Mouse (Mus musculus): Measurements from ENCODE around the gene Hnrnph2. TPM values are rescaled to one million over a fixed set of nuclear protein-coding genes. Genes with fewer than 3 reads are reported as not detected.
A peak's percentile ranks its signal among the peaks of the same experiment; 100 is the strongest.

Gene Hnrnph2
- polyA plus RNA-seq, 1 experiment from 2014 or later, result 55.7 TPM

DNA sequence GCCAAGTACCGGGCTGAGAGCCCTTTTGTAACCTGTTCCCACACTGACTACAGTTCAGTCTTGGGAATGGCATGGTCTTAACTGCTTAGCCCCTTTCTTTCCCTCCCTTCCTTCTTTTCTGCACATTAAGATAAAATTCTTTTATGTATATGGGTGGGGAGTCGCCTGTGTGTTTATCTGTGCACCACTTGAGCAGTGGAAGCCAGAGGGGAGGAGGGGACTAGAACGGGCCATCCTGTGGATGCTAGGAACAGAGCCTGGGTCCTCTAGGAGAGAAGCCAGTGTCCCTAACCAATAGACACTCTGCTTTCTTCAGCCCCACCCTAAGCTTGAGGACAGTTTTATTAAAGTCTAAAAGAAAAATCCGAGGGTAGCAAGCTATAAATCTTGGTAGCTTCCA lies 10.0 kb downstream of the Hnrnph2 start:
- Histone ChIP-seq H3K27ac (ENCODE audit: low read depth) (no peak overlapping the region), H3K4me3 (ENCODE audit: low read depth, low read length) (no peak overlapping the region), H3K9me3 (ENCODE audit: low read length) (no peaks in the 10 kb centered on the region), H3K4me2 (ENCODE audit: low read depth, low read length) (no peak overlapping the region), H3K27me3 (ENCODE audit: insufficient read depth, low read length) (no peaks in the 10 kb centered on the region), H3K36me3 (replicated peaks; ENCODE audit: insufficient read depth, low read length) (no peaks in the 10 kb centered on the region; the same call in 1 of the 2 replicates), H3K9ac (replicated peaks) (no peak overlapping the region), H3K4me1 (ENCODE audit: insufficient read depth) (0 out of 2 replicates have a peak, but pooled peaks cover 2% of the 10 kb centered on the region)
- TF ChIP-seq EP300 (IDR thresholded peaks at IDR 0.05; ENCODE audit: low read depth), result no peak
- no peak for TF ChIP-seq CTCF (IDR thresholded peaks at IDR 0.05; ENCODE audit: low read depth)
- WGBS (ENCODE audit: insufficient replicate concordance), result 51% methylated on average over 4 of the region's 4 CpGs
- DNase-seq (no peak), ATAC-seq (no peak)

DNA sequence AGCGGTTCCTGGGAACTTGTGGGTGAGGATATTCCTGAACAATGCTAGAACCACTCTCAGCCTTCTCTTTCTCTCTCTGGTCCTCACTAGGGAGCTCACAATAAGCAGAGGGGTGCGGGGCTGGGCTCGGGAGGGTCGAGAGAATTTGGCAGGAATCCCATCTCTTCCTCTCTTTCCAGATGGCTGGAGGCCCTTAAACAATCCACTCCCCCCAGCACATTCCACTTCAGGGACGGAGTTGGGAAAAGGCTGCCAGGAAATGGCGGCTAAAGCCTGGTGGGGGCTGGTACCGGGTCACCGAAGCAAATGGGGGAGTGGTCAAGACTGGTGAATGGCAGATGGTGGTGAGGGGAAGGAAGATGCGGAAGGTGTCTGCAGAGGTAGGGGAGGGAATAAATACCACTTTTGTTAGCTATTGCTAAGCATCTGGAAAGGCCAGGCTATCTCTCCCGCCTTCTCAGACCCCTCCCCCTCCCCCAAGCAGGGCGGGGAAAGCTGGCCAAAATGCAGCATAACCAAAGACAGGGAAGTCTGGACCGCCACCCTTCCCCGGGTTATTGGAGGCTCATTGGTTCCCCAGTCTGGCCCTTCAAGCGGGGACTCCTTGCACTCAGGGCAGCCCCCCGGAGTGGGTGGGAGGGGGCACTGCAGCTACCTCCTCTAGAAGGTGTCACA lies 11.4 kb downstream of the Hnrnph2 start:
- Histone ChIP-seq H3K4me2 (ENCODE audit: low read depth, low read length) (peak overlapping the region; percentile 69), H3K27me3 (ENCODE audit: insufficient read depth, low read length) (no peaks in the 10 kb centered on the region), H3K27ac (ENCODE audit: low read depth) (peak overlapping the region; percentile 52; the same call in 1 of the 2 replicates), H3K9ac (replicated peaks) (peak overlapping the region; percentile 30; the same call in 1 of the 2 replicates), H3K4me1 (ENCODE audit: insufficient read depth) (0 out of 2 replicates have a peak, but pooled peaks cover 2% of the 10 kb centered on the region), H3K36me3 (replicated peaks; ENCODE audit: insufficient read depth, low read length) (no peaks in the 10 kb centered on the region), H3K9me3 (ENCODE audit: low read length) (no peaks in the 10 kb centered on the region), H3K4me3 (ENCODE audit: low read depth, low read length) (peak overlapping the region; percentile 38)
- DNase-seq (peak; percentile 63), ATAC-seq (peak; percentile 74)
- no peak for TF ChIP-seq CTCF (IDR thresholded peaks at IDR 0.05; ENCODE audit: low read depth)
- TF ChIP-seq EP300 (IDR thresholded peaks at IDR 0.05; ENCODE audit: low read depth), result no peak
- 18% methylated on average over 15 of the region's 15 CpGs for WGBS (ENCODE audit: insufficient replicate concordance)

DNA sequence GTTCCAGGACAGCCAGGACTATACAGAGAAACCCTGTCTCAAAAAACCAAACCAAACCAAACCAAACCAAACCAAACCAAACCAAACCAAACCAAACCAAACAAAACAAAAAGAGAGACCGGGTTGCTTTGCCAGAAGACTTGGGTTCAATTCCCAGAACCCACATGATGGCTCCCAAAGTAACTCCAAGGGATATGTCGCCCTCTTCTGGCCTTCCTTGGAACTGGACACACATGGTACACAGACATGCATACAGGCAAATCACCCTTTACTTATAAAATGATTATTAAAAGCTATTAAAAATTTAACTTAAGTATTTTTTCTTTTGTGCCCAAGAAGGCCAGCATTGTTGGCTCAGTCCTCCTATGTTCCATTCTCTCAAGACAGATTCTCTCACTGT lies 13.3 kb downstream of the Hnrnph2 start:
- no peak overlapping the region for H3K27ac ChIP-seq (ENCODE audit: low read depth)
- no peaks in the 10 kb centered on the region for H3K36me3 ChIP-seq (replicated peaks; ENCODE audit: insufficient read depth, low read length)
- no peak overlapping the region for H3K4me3 ChIP-seq (ENCODE audit: low read depth, low read length)
- H3K4me1 ChIP-seq (ENCODE audit: insufficient read depth), result 0 out of 2 replicates have a peak, but pooled peaks cover 2% of the 10 kb centered on the region
- peak; percentile 45 for DNase-seq
- ATAC-seq, result no peak
- TF ChIP-seq CTCF (IDR thresholded peaks at IDR 0.05; ENCODE audit: low read depth) (peak; percentile 60), EP300 (IDR thresholded peaks at IDR 0.05; ENCODE audit: low read depth) (no peak)
- H3K9ac ChIP-seq (replicated peaks), result no peak overlapping the region
- no peak overlapping the region for H3K4me2 ChIP-seq (ENCODE audit: low read depth, low read length)
- no peaks in the 10 kb centered on the region for H3K9me3 ChIP-seq (ENCODE audit: low read length)
- H3K27me3 ChIP-seq (ENCODE audit: insufficient read depth, low read length), result no peaks in the 10 kb centered on the region
- 60% methylated on average over 2 of the region's 2 CpGs for whole genome bisulfite sequencing (ENCODE audit: insufficient replicate concordance)

DNA sequence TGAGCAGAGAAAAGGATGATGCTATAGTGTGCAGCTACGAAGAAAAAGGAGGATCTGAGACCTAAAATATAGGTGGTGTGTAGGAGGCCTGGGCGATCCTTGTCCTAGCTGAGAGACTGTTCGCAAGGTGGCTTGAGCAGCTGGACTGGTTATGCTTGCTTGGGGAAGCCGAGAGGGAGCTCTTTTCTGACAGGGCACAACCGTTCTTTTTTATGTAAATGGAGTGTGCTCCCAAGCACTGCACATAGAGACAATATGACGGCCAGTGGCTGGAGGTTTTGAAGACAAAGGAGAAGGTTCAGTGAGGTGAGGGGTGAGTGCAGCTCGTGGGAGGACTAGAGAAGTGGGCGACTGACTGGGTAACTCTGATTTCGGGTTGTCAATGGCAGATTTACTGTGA lies 18.7 kb downstream of the Hnrnph2 start:
- Histone ChIP-seq H3K27me3 (ENCODE audit: insufficient read depth, low read length) (no peaks in the 10 kb centered on the region), H3K4me3 (ENCODE audit: low read depth, low read length) (no peak overlapping the region), H3K9ac (replicated peaks) (no peak overlapping the region), H3K4me1 (ENCODE audit: insufficient read depth) (no peaks in the 10 kb centered on the region), H3K9me3 (ENCODE audit: low read length) (no peaks in the 10 kb centered on the region), H3K27ac (ENCODE audit: low read depth) (no peak overlapping the region), H3K36me3 (replicated peaks; ENCODE audit: insufficient read depth, low read length) (no peaks in the 10 kb centered on the region), H3K4me2 (ENCODE audit: low read depth, low read length) (no peak overlapping the region)
- no peak for TF ChIP-seq EP300 (IDR thresholded peaks at IDR 0.05; ENCODE audit: low read depth)
- TF ChIP-seq CTCF (IDR thresholded peaks at IDR 0.05; ENCODE audit: low read depth), result no peak
- DNase-seq (no peak), ATAC-seq (no peak)
- WGBS (ENCODE audit: insufficient replicate concordance), result 70% methylated on average over 9 of the region's 9 CpGs

DNA sequence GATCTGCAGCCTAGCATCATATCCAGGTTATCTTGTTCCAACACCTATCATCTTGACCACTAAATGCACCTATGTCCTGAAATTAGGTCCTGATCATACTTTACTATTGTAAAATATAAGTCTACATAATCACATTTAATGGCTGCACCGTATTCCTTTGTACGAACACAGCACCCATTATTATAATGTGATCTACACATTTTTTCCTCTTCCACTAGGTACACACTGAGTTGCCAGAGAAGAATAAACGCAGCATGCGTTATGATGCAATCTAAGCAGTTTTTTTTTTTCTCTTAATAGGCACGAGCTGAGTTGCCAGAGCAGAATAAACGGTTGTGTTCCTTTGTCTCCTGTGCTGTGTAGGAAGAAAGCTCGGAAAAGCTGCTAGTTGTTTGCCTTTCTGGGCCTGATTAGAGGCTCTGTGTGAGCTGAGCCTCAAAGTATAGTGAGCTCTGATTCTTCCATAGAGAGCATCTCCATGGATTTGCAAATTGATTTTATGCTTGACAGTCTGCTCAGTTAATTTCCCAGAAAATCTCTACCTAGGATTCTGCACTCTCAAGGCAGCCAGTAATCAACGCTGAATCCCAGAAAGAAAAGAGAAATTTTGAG lies 19.4 kb downstream of the Hnrnph2 start:
- WGBS (ENCODE audit: insufficient replicate concordance), result 62% methylated on average over 8 of the region's 8 CpGs
- no peaks in the 10 kb centered on the region for H3K4me1 ChIP-seq (ENCODE audit: insufficient read depth)
- H3K9ac ChIP-seq (replicated peaks), result no peak overlapping the region
- no peak overlapping the region for H3K27ac ChIP-seq (ENCODE audit: low read depth)
- H3K4me3 ChIP-seq (ENCODE audit: low read depth, low read length), result no peak overlapping the region
- no peaks in the 10 kb centered on the region for H3K27me3 ChIP-seq (ENCODE audit: insufficient read depth, low read length)
- H3K4me2 ChIP-seq (ENCODE audit: low read depth, low read length), result no peak overlapping the region
- H3K9me3 ChIP-seq (ENCODE audit: low read length), result no peaks in the 10 kb centered on the region
- H3K36me3 ChIP-seq (replicated peaks; ENCODE audit: insufficient read depth, low read length), result no peaks in the 10 kb centered on the region
- ATAC-seq (no peak), DNase-seq (no peak)
- TF ChIP-seq CTCF (IDR thresholded peaks at IDR 0.05; ENCODE audit: low read depth) (no peak), EP300 (IDR thresholded peaks at IDR 0.05; ENCODE audit: low read depth) (no peak)

DNA sequence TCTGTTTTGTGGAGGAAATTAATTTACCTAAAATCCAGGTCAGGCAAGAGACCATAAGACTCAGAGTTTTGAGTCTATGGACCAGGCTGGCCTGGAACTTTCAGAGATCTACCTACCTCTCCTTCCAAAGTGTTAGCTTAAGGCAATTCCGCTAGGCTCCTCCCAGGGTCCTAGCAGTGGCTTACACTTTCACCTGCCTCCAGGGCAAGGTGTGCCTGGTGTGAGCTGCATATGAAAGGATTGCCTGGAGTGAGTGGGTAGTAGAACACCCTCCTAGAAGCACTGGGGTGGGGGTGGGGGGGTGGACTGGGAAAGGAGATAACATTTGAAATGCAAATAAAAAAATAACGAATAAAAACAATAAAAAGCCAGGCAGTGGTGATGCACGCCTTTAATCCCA lies 20.7 kb downstream of the Hnrnph2 start:
- no peak overlapping the region for H3K4me3 ChIP-seq (ENCODE audit: low read depth, low read length)
- H3K9ac ChIP-seq (replicated peaks), result no peak overlapping the region
- DNase-seq (no peak), ATAC-seq (no peak)
- H3K4me2 ChIP-seq (ENCODE audit: low read depth, low read length), result no peak overlapping the region
- H3K4me1 ChIP-seq (ENCODE audit: insufficient read depth), result no peaks in the 10 kb centered on the region
- H3K27ac ChIP-seq (ENCODE audit: low read depth), result no peak overlapping the region
- TF ChIP-seq CTCF (IDR thresholded peaks at IDR 0.05; ENCODE audit: low read depth), result no peak
- no peak for TF ChIP-seq EP300 (IDR thresholded peaks at IDR 0.05; ENCODE audit: low read depth)
- H3K36me3 ChIP-seq (replicated peaks; ENCODE audit: insufficient read depth, low read length), result no peaks in the 10 kb centered on the region
- no peaks in the 10 kb centered on the region for H3K9me3 ChIP-seq (ENCODE audit: low read length)
- 73% methylated on average over 3 of the region's 3 CpGs for WGBS (ENCODE audit: insufficient replicate concordance)
- H3K27me3 ChIP-seq (ENCODE audit: insufficient read depth, low read length), result no peaks in the 10 kb centered on the region
